In genomic region chr3:33982746-33983145, GRCm38 (mm10) we compare ENCODE assay signal across 15 mouse cellular contexts.
"Had no signal": no experiment of that assay in that cellular context is flagged by ENCODE, and none has a peak within 500 bp of the region (broad histone marks: within the 10 kb centered on the region; RNA-seq: fewer than 3 reads in every experiment).

No protein-coding gene starts in this region.

- H3K4me1 ChIP-seq: limb, embryonic 10.5 days; liver, embryonic 15.5 days; megakaryocyte, embryonic 14.5 days; midbrain, embryonic 15.5 days; neural tube, embryonic 12.5 days had no signal

- H3K27ac ChIP-seq: left cerebral cortex, adult 2 months; limb, embryonic 10.5 days; liver, embryonic 15.5 days; macrophage; midbrain, embryonic 15.5 days; neural tube, embryonic 12.5 days had no signal

- DNase-seq: kidney, postnatal 14 days; lung, adult 2 months; spleen, adult 18-20 months; thymus, adult 18-20 months; thymus, postnatal 14 days had no signal

- H3K9me3 ChIP-seq: limb, embryonic 10.5 days; liver, embryonic 15.5 days; midbrain, embryonic 15.5 days; neural tube, embryonic 12.5 days had no signal

- ATAC-seq: lung, postnatal 0 days; midbrain, embryonic 15.5 days had no signal

- H3K36me3 ChIP-seq: limb, embryonic 10.5 days; liver, embryonic 15.5 days; midbrain, embryonic 15.5 days; neural tube, embryonic 12.5 days had no signal

- H3K4me2 ChIP-seq: liver, embryonic 11.5 days; liver, embryonic 15.5 days; midbrain, embryonic 11.5 days; midbrain, embryonic 15.5 days; neural tube, embryonic 12.5 days had no signal

- H3K9ac ChIP-seq: liver, embryonic 15.5 days; midbrain, embryonic 15.5 days; neural tube, embryonic 12.5 days had no signal

- H3K27me3 ChIP-seq: liver, embryonic 15.5 days; megakaryocyte, embryonic 14.5 days; midbrain, embryonic 15.5 days; neural tube, embryonic 12.5 days had no signal

- H3K4me3 ChIP-seq: left cerebral cortex, adult 2 months; limb, embryonic 10.5 days; liver, embryonic 15.5 days; megakaryocyte, embryonic 14.5 days; midbrain, embryonic 15.5 days; neural tube, embryonic 12.5 days had no signal
